Mouse (Mus musculus) heart, embryonic 13.5 days (tissue): ENCODE measurements around the gene Onecut1. TPM values are rescaled to one million over a fixed set of nuclear protein-coding genes. Genes with fewer than 3 reads are reported as not detected.

Source experiments
- polyA plus RNA-seq: library from polyadenylated mRNA; unstranded; fragments of >200 nt; fragmentation: Nextera tagmentation; extraction: Ambion mirVana; gene quantifications from 2 replicates; pipeline ENCODE4 v1.2.1, GENCODE M21; 2015

Gene Onecut1
- polyA plus RNA-seq, 1 experiment from 2014 or later: 0.08 TPM

Other genes with a start within 250 kb of the Onecut1 start
- gene Fam214a, start 91.0 kb downstream of the Onecut1 start, polyA plus RNA-seq: 9.7 and 10.5 TPM in 2 replicates
- 205 and 219 TPM in 2 replicates for gene Arpp19, start 175.7 kb downstream of the Onecut1 start, polyA plus RNA-seq
- 6.7 and 8.2 TPM in 2 replicates for gene Myo5a, start 209.1 kb downstream of the Onecut1 start, polyA plus RNA-seq